Mouse (Mus musculus) hindbrain, embryonic 14.5 days (tissue): ENCODE measurements around the gene Sap25. TPM values are rescaled to one million over a fixed set of nuclear protein-coding genes. Genes with fewer than 3 reads are reported as not detected.

Source experiments
- ATAC-seq: fragments of 200-750 bp; cut with Nextera tagmentation; 2 replicates; pipeline ENCODE4 v1.8.0; 2017; ENCODE audit warnings: moderate number of reproducible peaks, mild to moderate bottlenecking, moderate TSS enrichment, moderate library complexity; ENCODE audit not compliant: low FRiP score
- DNase-seq: peaks from one replicate; pipeline ENCODE4 v3.0.0-alpha.2; 2015; ENCODE audit warnings: low spot score
- H3K27ac ChIP-seq: fragments of 300-500 bp; sonication (generic); 2 replicates; pipeline ENCODE4 v1.5.1; 2014; ENCODE audit warnings: mild to moderate bottlenecking, moderate library complexity
- H3K27me3 ChIP-seq: fragments of 300-500 bp; sonication (generic); 2 replicates; pipeline ENCODE4 v1.6.1; 2014; ENCODE audit warnings: mild to moderate bottlenecking, low read length, mixed read lengths; ENCODE audit not compliant: control insufficient read depth, insufficient read depth
- H3K36me3 ChIP-seq: fragments of 300-500 bp; sonication (generic); replicated peaks from 2 replicates; pipeline ENCODE4 v1.6.1; 2014; ENCODE audit not compliant: control insufficient read depth, insufficient read depth
- H3K4me1 ChIP-seq: fragments of 300-500 bp; sonication (generic); replicated peaks from 2 replicates; pipeline ENCODE4 v1.6.1; 2014; ENCODE audit warnings: antibody characterized with exemption, low read length, mixed read lengths; ENCODE audit not compliant: control insufficient read depth, insufficient read depth
- H3K4me2 ChIP-seq: fragments of 300-500 bp; sonication (generic); replicated peaks from 2 replicates; pipeline ENCODE4 v1.6.1; 2014; ENCODE audit warnings: mild to moderate bottlenecking, moderate library complexity
- H3K4me3 ChIP-seq: fragments of 300-500 bp; sonication (generic); replicated peaks from 2 replicates; pipeline ENCODE4 v1.5.1; 2014; ENCODE audit warnings: mild to moderate bottlenecking, low read length
- H3K9ac ChIP-seq: fragments of 300-500 bp; sonication (generic); 2 replicates; pipeline ENCODE4 v1.6.1; 2014
- H3K9me3 ChIP-seq: fragments of 300-500 bp; sonication (generic); 2 replicates; pipeline ENCODE4 v1.6.1; 2016; ENCODE audit warnings: low read length; ENCODE audit not compliant: control insufficient read depth
- WGBS: fragments of 180-500 bp; shearing (Covaris S2); extraction: QIAGEN DNeasy Blood & Tissue Kit; methylation state at CpG from one replicate; pipeline ENCODE4 v1.1.7; 2014; 5-methylcytosine and 5-hydroxymethylcytosine counted together
- polyA plus RNA-seq: library from polyadenylated mRNA; unstranded; fragments of >200 nt; fragmentation: Nextera tagmentation; extraction: Ambion mirVana; gene quantifications from 2 replicates; pipeline ENCODE4 v1.2.1, GENCODE M21; 2014

Sap25 gene
- polyA plus RNA-seq = 4.9 and 5.8 TPM in 2 replicates

DNA sequence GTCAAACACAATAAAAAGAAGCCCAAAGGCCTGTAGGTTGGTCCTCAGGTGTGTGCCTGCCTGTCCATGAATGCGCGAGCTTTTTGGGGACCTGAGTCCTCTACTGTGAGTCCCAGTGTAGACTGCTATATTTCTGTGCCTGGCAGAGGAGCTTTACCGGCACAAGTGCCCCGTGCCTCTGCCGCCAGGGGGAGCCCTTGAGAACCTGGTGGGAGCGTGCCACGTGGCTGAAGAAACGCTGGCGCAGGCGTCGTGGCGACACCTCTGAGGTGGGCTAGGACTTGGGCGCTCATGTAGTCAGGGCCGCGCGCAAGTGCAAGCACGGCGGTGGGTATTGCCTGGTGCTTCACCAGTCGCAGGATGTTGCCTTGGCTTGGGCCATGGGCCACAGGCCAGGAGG, at the start of gene Sap25:
Gene Sap25 (plus strand): TSS at position 281 of the 400 bp plus-strand sequence.
- peaks cover 6% of the 10 kb centered on the region; the same call in 1 of the 2 replicates for H3K4me1 ChIP-seq
- no peaks in the 10 kb centered on the region for H3K9me3 ChIP-seq
- DNase-seq = no peak
- no peak within 1 kb of the TSS for H3K4me2 ChIP-seq
- WGBS = 85% methylated on average over 19 of the region's 19 CpGs
- no peak within 1 kb of the TSS for H3K9ac ChIP-seq
- no peak within 1 kb of the TSS for H3K27ac ChIP-seq
- H3K27me3 ChIP-seq = peaks cover 26% of the 10 kb centered on the region
- no peak within 1 kb of the TSS for H3K4me3 ChIP-seq
- no peak for ATAC-seq
- H3K36me3 ChIP-seq = peaks cover 65% of the 10 kb centered on the region

DNA sequence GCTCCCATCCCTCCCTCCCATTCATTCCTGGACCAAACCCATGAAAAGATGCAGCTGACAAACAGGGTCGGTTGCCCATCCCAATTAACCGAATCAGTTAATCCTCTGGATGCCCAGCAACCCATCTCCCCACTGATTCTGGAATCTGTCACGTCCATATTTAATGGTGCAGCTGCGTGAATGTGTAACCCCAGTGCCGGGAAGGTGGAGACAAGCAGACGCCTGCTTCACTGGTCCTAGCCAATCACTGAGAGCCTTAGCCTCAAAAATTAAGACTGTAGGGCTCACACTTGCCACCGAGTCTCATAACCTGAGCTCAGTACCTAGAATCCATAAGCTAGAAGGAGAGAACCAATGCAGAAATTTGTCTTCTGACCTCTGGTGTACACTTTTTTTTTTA, 45.2 kb upstream of the Sap25 start:
- H3K4me3 ChIP-seq = no peak overlapping the region
- no peak overlapping the region for H3K4me2 ChIP-seq
- no peak overlapping the region for H3K9ac ChIP-seq
- 79% methylated on average over 7 of the region's 7 CpGs for WGBS
- H3K27ac ChIP-seq = no peak overlapping the region
- no peaks in the 10 kb centered on the region for H3K27me3 ChIP-seq
- DNase-seq = no peak
- ATAC-seq = no peak
- no peaks in the 10 kb centered on the region for H3K9me3 ChIP-seq
- peaks cover 12% of the 10 kb centered on the region for H3K4me1 ChIP-seq
- peaks cover 12% of the 10 kb centered on the region; the same call in 1 of the 2 replicates for H3K36me3 ChIP-seq

DNA sequence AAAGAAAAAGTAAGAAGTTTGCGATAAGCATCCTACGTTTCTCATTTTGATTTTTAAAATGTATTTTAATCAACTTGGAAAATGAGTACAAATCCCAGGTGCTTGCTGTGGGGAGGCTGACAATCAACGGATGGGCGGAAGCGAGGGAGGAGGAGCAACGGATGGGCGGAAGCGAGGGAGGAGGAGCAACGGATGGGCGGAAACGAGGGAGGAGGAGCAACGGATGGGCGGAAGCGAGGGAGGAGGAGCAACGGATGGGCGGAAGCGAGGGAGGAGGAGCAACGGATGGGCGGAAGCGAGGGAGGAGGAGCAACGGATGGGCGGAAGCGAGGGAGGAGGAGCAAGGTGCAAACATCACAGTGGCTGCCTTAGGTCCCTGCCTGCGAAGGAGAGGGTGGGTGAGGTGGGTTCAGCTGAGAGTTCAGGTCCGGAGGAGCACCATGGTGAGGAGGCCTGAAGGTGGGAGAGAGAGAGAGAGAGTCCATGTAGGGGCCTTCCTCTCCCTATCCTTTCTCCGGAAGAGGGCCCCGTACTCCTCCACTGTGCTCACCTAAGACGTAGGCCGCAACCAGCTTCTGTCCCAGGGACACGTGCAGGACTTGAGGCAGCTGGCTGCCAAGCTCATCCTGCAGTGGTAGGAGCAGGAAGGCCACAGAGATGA, 44.4 kb upstream of the Sap25 start:
- Histone ChIP-seq H3K4me1 (peaks cover 12% of the 10 kb centered on the region), H3K9ac (no peak overlapping the region), H3K4me3 (no peak overlapping the region; the same call in 1 of the 2 replicates), H3K9me3 (no peaks in the 10 kb centered on the region), H3K27me3 (no peaks in the 10 kb centered on the region), H3K27ac (no peak overlapping the region), H3K36me3 (peaks cover 12% of the 10 kb centered on the region; the same call in 1 of the 2 replicates), H3K4me2 (peak overlapping the region; percentile 38)
- DNase-seq = no peak
- WGBS = 38% methylated on average over 25 of the region's 30 CpGs
- no peak for ATAC-seq

DNA sequence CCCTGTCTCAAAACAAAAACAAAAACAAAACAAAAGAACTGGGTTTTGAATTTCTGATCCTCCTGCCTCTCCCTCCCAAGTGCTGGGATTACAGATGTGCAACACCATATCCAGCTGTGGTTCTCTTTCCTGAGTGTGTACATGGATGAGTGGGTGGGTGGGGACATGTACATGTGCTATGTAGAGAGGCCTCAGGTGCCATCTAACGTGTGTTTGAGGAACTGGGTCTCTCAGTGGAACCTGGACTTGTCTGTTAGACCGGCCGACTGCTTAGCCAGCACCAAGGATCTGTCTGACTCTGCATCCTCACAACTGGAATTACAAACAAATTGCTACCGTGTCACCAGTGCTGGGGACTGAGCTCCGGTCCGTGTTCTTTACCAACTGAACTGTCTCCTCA, 43.5 kb upstream of the Sap25 start:
- H3K36me3 ChIP-seq = peaks cover 12% of the 10 kb centered on the region; the same call in 1 of the 2 replicates
- no peak overlapping the region for H3K27ac ChIP-seq
- no peaks in the 10 kb centered on the region for H3K27me3 ChIP-seq
- no peak overlapping the region for H3K4me2 ChIP-seq
- 96% methylated on average over 6 of the region's 6 CpGs for whole genome bisulfite sequencing
- ATAC-seq (no peak), DNase-seq (no peak)
- no peak overlapping the region for H3K4me3 ChIP-seq
- H3K4me1 ChIP-seq = peaks cover 12% of the 10 kb centered on the region
- no peak overlapping the region for H3K9ac ChIP-seq
- H3K9me3 ChIP-seq = no peaks in the 10 kb centered on the region

DNA sequence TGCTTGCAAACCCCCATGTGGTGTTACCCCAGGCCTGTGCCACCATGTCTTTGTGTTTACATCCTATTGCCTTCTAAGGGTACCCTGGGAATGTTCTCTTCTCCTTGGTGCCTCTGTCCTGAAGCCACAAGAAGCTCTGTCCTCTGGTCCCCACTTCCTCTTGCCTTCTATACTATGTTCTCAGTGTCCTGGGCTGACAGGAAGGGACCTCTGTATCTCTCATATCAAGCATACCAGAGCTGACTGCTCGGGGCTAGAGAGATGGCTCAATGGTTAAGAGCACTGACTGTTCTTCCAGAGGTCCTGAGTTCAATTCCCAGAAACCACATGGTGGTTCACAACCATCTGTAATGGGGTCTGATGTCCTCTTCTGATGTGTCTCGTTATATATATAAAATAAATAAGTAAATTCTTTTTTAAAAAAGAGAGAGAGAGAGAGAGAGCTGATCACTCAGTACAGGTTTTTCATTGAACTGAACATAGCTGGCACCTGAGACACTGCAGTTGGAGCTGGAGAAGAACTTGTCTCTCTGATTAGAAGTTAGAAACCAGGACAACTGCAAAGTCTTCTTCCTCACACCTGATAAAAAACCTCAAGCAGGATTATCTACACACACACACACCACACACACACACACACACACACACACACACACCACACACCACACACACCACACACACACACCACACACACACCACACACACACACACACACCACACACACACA, 42.9 kb upstream of the Sap25 start:
- WGBS = 91% methylated on average over 2 of the region's 2 CpGs
- ATAC-seq = no peak
- H3K4me1 ChIP-seq = peaks cover 12% of the 10 kb centered on the region

DNA sequence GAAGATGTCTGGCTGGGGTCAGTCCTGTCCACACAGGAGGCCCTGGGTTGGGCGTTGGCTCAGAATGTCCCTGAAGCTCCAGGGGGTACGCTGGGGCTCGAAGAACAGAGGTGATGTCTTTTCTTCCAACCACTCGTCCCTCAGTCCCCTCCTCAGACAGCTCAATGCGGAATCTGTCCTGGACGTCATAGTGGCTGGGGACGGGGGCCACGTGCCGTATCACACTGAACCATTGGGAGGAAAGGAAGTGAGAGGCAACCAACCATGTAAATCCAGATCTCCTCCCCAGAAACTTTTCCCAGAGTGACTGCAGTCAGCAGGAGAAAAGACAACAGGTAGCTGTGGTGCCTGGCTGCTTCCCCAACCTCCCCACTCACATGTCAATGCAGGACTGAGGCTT, 41.5 kb upstream of the Sap25 start:
- DNase-seq = no peak
- Histone ChIP-seq H3K27me3 (no peaks in the 10 kb centered on the region), H3K36me3 (peaks cover 12% of the 10 kb centered on the region; the same call in 1 of the 2 replicates), H3K27ac (no peak overlapping the region), H3K4me1 (peaks cover 12% of the 10 kb centered on the region), H3K4me3 (peak overlapping the region; percentile 61), H3K9me3 (no peaks in the 10 kb centered on the region), H3K9ac (peak overlapping the region; percentile 82), H3K4me2 (peak overlapping the region; percentile 83)
- WGBS = 59% methylated on average over 9 of the region's 9 CpGs
- ATAC-seq = no peak

More for the DNA sequence above, 42.9 kb upstream of the Sap25 start:
- Histone ChIP-seq H3K4me2 (no peak overlapping the region), H3K9ac (no peak overlapping the region), H3K27me3 (no peaks in the 10 kb centered on the region), H3K36me3 (peaks cover 12% of the 10 kb centered on the region; the same call in 1 of the 2 replicates), H3K9me3 (no peaks in the 10 kb centered on the region), H3K4me3 (no peak overlapping the region), H3K27ac (no peak overlapping the region)
- no peak for DNase-seq

DNA sequence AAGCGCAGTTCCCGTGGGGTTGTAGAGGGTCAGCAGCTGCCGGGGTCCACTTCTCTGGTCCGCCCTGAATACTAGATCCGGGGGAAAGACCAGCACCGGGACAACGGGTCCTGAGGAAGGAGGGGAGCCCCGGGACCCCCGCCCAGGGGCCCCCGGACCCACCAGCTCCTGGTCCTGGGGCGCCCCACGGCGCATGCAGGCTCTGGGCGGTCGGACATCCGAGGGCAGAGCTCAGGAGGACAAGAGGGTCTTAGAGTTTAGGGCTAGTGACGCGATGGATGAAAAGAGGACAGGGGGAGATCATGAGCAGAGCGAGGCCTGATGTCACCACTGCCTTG, 40.9 kb upstream of the Sap25 start:
- no peaks in the 10 kb centered on the region for H3K27me3 ChIP-seq
- H3K9me3 ChIP-seq = no peaks in the 10 kb centered on the region
- H3K9ac ChIP-seq = peak overlapping the region; percentile 82
- WGBS = 2% methylated on average over 19 of the region's 19 CpGs
- peak overlapping the region; percentile 83; the same call in 1 of the 2 replicates for H3K27ac ChIP-seq
- H3K4me2 ChIP-seq = peak overlapping the region; percentile 83
- ATAC-seq = no peak; the same call in 1 of the 2 replicates
- H3K36me3 ChIP-seq = peaks cover 12% of the 10 kb centered on the region; the same call in 1 of the 2 replicates
- no peak for DNase-seq
- peak overlapping the region; percentile 61 for H3K4me3 ChIP-seq
- peaks cover 12% of the 10 kb centered on the region for H3K4me1 ChIP-seq

DNA sequence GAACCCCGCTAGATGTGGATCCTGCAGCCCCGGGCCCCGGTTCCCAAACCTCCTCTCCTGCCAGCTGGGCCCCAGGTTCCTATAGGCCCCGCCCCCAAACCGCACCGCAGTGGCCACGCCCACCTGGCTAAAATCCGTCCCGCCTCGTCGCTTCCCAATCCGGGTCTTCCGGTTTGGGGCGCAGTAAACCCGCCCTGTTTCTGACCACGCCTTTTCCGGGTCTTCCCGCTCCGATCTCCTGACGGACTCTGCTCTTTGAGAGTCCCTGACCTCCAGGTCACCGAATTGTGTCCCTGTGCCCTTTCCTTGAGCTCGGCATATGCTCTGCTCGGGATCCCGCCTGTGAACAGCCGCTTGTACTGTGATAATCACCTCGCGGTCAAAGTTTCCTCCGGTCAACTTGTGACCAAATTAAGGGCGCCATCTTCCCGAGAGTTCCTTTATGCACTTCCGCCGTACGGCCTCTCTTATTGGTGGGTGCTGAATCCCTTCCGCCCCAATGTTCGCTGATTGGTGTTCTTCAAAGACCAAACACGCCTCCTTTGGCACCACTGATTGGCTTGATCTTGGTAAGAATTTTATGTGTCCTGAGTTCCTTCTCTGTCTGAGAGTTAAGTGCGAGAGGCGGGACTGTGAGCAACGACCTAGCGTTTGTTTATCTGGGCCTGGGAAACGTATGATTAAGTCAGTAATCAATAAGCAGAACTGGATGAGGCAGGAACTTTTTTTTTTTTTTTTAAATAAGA, 40.3 kb upstream of the Sap25 start, which contains the start of gene Mospd3:
Gene Mospd3 (minus strand): TSS at position 440 of the 746 bp plus-strand sequence.
- H3K4me1 ChIP-seq = peaks cover 12% of the 10 kb centered on the region
- H3K27me3 ChIP-seq = no peaks in the 10 kb centered on the region
- peak within 1 kb of the TSS; percentile 82 for H3K9ac ChIP-seq
- WGBS = under 1% methylated on average over 41 of the region's 41 CpGs
- peak within 1 kb of the TSS; percentile 83 for H3K4me2 ChIP-seq
- peak; percentile 94 for DNase-seq
- H3K9me3 ChIP-seq = no peaks in the 10 kb centered on the region
- H3K27ac ChIP-seq = peak within 1 kb of the TSS; percentile 83
- ATAC-seq = peak; percentile 95
- H3K36me3 ChIP-seq = peaks cover 12% of the 10 kb centered on the region; the same call in 1 of the 2 replicates
- H3K4me3 ChIP-seq = peak within 1 kb of the TSS; percentile 61

DNA sequence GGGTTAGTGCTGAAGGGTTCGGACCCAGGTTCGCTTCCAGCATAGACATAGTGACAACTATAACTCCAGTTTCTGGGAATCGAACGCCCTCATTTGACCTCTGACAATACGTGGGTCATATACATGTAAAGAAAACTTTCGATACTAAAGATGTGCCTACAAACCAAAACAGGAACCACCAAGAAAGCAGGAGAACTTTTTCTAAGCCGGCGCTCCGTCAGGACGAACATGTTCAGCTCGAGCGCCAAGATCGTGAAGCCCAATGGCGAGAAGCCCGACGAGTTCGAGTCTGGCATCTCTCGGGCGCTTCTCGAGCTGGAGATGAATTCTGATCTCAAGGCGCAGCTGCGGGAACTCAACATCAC, 39.8 kb upstream of the Sap25 start:
- DNase-seq (peak; percentile 39), ATAC-seq (no peak)
- H3K4me1 ChIP-seq = peaks cover 12% of the 10 kb centered on the region
- under 1% methylated on average over 22 of the region's 22 CpGs for WGBS
- H3K9ac ChIP-seq = peak overlapping the region; percentile 32
- H3K27me3 ChIP-seq = no peaks in the 10 kb centered on the region
- peaks cover 12% of the 10 kb centered on the region; the same call in 1 of the 2 replicates for H3K36me3 ChIP-seq
- no peaks in the 10 kb centered on the region for H3K9me3 ChIP-seq
- peak overlapping the region; percentile 61 for H3K4me3 ChIP-seq
- H3K27ac ChIP-seq = no peak overlapping the region
- H3K4me2 ChIP-seq = peak overlapping the region; percentile 83
